Mouse (Mus musculus): ENCODE results near the gene Rtca. TPM values are rescaled to one million over a fixed set of nuclear protein-coding genes. Genes with fewer than 3 reads are reported as not detected.

Gene Rtca
- polyA plus RNA-seq, 1 experiment from 2014 or later, result 129 TPM

GRCm38 (mm10) chr3:116520141-116520761 is 12.2 kb upstream of the Rtca start:
- ATAC-seq (ENCODE audit: low FRiP score) (no peak), DNase-seq (ENCODE audit: low spot score, missing footprints) (no peak)
- no peaks in the 10 kb centered on the region for H3K27me3 ChIP-seq (ENCODE audit: control insufficient read depth, insufficient read depth, low read length)
- H3K36me3 ChIP-seq (ENCODE audit: control insufficient read depth, insufficient read depth, low read length), result no peaks in the 10 kb centered on the region
- no peak overlapping the region for H3K4me2 ChIP-seq
- no peaks in the 10 kb centered on the region for H3K9me3 ChIP-seq (ENCODE audit: control insufficient read depth, low read length)
- 82% methylated on average over 12 of the region's 12 CpGs for WGBS
- no peak overlapping the region for H3K4me3 ChIP-seq (ENCODE audit: low read depth, low read length)
- no peak overlapping the region for H3K9ac ChIP-seq (ENCODE audit: low read length)
- no peaks in the 10 kb centered on the region for H3K4me1 ChIP-seq (ENCODE audit: control insufficient read depth, insufficient read depth, low read length)
- H3K27ac ChIP-seq (ENCODE audit: low read depth, low read length), result no peak overlapping the region

DNA sequence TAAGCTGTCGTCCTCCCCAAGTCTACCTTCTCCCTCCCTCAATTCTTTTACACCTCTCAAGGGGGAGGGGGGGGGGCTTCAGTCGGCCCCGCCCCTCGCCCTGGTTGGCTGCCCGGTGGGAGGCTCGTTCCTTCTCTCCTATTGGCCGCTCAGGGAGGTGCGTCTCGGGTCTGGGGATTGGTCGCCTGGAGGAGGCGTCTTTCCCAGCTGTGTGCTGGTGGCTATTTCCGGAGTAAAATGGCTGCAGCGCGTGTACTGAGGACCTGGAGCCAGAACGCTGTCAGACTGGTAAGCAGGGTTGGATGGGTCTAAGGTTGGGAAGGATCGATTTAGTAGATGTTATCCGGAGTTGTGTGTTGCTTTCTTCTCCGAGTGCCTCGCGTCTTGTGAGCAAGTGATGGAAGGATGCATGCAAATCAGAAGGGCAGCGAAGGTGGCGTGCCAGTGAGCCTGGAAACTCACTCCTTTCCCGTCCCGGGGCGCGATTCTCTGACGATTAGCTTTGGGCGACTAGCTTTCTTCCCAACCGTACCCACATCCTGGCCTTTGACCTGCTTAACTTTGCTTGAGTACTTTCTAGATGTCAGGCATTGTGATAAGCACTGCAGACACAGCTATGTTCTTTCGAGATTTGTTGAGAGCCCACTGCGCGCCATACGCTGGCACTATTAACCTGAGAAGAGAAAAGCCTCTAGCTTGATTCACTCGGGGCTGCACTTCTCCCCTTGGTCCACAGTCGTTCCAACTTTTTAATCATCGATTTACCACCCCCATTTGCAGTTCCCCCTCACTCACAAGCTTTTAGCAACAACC is 5.1 kb upstream of the Rtca start, which contains the start of gene Dbt:
Gene Dbt, plus strand, starts transcription at position 167 of the 813 bp plus-strand sequence.
- peak; percentile 96 for ATAC-seq (ENCODE audit: low FRiP score)
- H3K4me3 ChIP-seq (ENCODE audit: low read depth, low read length), result peak within 1 kb of the TSS; percentile 67
- peak within 1 kb of the TSS; percentile 74 for H3K9ac ChIP-seq (ENCODE audit: low read length)
- no peaks in the 10 kb centered on the region for H3K9me3 ChIP-seq (ENCODE audit: control insufficient read depth, low read length)
- no peaks in the 10 kb centered on the region for H3K27me3 ChIP-seq (ENCODE audit: control insufficient read depth, insufficient read depth, low read length)
- DNase-seq (ENCODE audit: low spot score, missing footprints), result peak; percentile 97
- under 1% methylated on average over 36 of the region's 36 CpGs for WGBS
- no peak within 1 kb of the TSS for H3K27ac ChIP-seq (ENCODE audit: low read depth, low read length)
- peak within 1 kb of the TSS; percentile 55 for H3K4me2 ChIP-seq
- no peaks in the 10 kb centered on the region for H3K36me3 ChIP-seq (ENCODE audit: control insufficient read depth, insufficient read depth, low read length)
- H3K4me1 ChIP-seq (ENCODE audit: control insufficient read depth, insufficient read depth, low read length), result peaks cover 6% of the 10 kb centered on the region

DNA sequence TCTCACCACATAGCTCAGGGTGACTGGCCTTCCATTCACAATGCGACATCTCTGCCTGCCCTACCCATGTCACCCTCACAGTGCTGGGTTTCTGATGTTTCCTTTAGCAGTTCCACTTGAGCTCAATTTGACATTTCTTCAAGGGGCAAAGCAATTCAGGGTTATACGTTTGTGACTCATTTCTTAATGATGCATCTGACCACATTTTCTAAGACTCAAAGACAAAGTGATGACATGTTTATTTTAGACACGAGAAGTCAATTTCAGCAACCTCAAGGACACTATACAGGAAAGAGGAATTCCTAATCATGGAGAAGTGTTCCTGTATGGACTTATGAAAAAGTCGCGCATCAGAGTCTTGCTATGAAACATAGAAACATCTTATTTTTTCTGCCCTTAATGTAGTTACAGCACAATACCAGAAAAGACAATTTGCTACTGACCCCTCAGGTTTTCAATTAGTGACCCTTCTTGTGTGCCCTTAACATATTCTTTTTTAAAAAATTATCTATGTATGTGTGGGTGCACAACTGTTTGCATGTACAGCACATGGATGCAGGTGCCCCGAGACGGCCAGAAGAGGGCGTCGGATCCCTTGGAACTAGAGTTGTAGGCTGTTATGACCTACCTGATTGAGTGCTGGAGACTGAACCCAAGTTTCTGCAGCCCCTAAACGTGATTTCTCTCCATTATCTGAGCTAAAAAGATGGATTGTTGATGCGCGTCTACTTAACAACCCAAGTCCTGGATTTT is 4.3 kb upstream of the Rtca start:
- ATAC-seq (ENCODE audit: low FRiP score), result peak; percentile 38
- WGBS, result 41% methylated on average over 12 of the region's 12 CpGs
- Histone ChIP-seq H3K9me3 (ENCODE audit: control insufficient read depth, low read length) (no peaks in the 10 kb centered on the region), H3K4me1 (ENCODE audit: control insufficient read depth, insufficient read depth, low read length) (peaks cover 6% of the 10 kb centered on the region), H3K27ac (ENCODE audit: low read depth, low read length) (no peak overlapping the region), H3K36me3 (ENCODE audit: control insufficient read depth, insufficient read depth, low read length) (no peaks in the 10 kb centered on the region), H3K4me2 (peak overlapping the region; percentile 55), H3K27me3 (ENCODE audit: control insufficient read depth, insufficient read depth, low read length) (no peaks in the 10 kb centered on the region), H3K4me3 (ENCODE audit: low read depth, low read length) (peak overlapping the region; percentile 67), H3K9ac (ENCODE audit: low read length) (no peak overlapping the region)
- no peak for DNase-seq (ENCODE audit: low spot score, missing footprints)

DNA sequence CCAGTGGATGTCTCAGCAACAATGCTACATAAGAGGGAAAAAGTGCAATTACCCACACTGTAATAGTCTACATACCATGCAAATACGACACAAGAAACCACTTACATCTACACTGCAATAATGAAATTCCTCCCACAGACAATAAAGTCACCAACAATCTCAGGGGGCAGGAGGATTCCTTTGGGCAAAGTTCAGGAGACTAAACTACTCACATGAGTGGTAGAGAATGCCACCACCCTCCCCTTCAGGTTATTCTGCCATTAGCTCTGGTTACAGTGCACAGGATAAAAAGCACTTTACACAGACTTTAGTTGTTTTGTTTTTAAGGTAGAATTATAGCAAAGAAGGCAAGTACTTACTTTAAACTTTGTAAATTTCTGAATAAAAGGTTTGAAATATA is 12.3 kb downstream of the Rtca start:
- Histone ChIP-seq H3K36me3 (ENCODE audit: control insufficient read depth, insufficient read depth, low read length) (peaks cover 28% of the 10 kb centered on the region), H3K9me3 (ENCODE audit: control insufficient read depth, low read length) (no peaks in the 10 kb centered on the region), H3K4me1 (ENCODE audit: control insufficient read depth, insufficient read depth, low read length) (no peaks in the 10 kb centered on the region), H3K9ac (ENCODE audit: low read length) (no peak overlapping the region), H3K4me2 (no peak overlapping the region), H3K27me3 (ENCODE audit: control insufficient read depth, insufficient read depth, low read length) (no peaks in the 10 kb centered on the region), H3K4me3 (ENCODE audit: low read depth, low read length) (no peak overlapping the region), H3K27ac (ENCODE audit: low read depth, low read length) (no peak overlapping the region)
- ATAC-seq (ENCODE audit: low FRiP score) (no peak), DNase-seq (ENCODE audit: low spot score, missing footprints) (no peak)
- 93% methylated on average over 1 of the region's 1 CpGs for WGBS

- no peak overlapping the region for H3K9ac ChIP-seq (ENCODE audit: low read length)
- no peaks in the 10 kb centered on the region for H3K4me1 ChIP-seq (ENCODE audit: control insufficient read depth, insufficient read depth, low read length)
- DNase-seq (ENCODE audit: low spot score, missing footprints), result no peak
- no peaks in the 10 kb centered on the region for H3K27me3 ChIP-seq (ENCODE audit: control insufficient read depth, insufficient read depth, low read length)
- H3K9me3 ChIP-seq (ENCODE audit: control insufficient read depth, low read length), result no peaks in the 10 kb centered on the region
- WGBS, result 68% methylated on average over 5 of the region's 5 CpGs
- no peak overlapping the region for H3K27ac ChIP-seq (ENCODE audit: low read depth, low read length)
- peaks cover 20% of the 10 kb centered on the region for H3K36me3 ChIP-seq (ENCODE audit: control insufficient read depth, insufficient read depth, low read length)
- H3K4me3 ChIP-seq (ENCODE audit: low read depth, low read length), result no peak overlapping the region
- H3K4me2 ChIP-seq, result no peak overlapping the region
- ATAC-seq (ENCODE audit: low FRiP score), result no peak
Observed at GRCm38 (mm10) chr3:116493658-116494057, 14.3 kb downstream of the Rtca start.

DNA sequence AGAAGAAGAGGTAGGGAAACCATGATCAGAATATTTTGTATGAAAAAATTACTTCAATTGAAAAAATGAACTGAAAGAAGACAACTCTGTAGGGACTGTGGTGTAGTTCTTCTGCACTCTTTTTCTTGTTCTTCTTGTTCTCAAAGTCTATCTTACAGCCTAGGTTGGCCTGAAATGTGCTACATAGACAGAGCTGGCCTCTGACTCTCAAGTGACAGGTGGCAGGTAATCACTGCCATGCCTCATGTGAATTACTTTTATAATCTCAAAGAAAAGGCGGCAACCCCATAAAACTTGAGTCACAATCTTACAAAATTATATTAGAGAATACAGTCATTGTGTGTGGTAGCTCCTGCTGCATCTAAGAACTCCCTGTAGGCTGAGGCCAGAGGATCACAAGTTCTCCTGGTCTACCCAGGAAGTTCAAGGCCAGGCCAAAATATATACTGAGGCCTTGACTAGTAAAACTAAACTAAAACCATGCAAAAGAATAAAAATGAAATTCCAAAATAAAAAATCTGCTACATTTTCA is 16.0 kb downstream of the Rtca start:
- Histone ChIP-seq H3K4me1 (ENCODE audit: control insufficient read depth, insufficient read depth, low read length) (no peaks in the 10 kb centered on the region), H3K27me3 (ENCODE audit: control insufficient read depth, insufficient read depth, low read length) (no peaks in the 10 kb centered on the region), H3K9me3 (ENCODE audit: control insufficient read depth, low read length) (no peaks in the 10 kb centered on the region), H3K4me3 (ENCODE audit: low read depth, low read length) (no peak overlapping the region), H3K27ac (ENCODE audit: low read depth, low read length) (no peak overlapping the region), H3K9ac (ENCODE audit: low read length) (no peak overlapping the region), H3K36me3 (ENCODE audit: control insufficient read depth, insufficient read depth, low read length) (peaks cover 16% of the 10 kb centered on the region), H3K4me2 (no peak overlapping the region)
- no peak for ATAC-seq (ENCODE audit: low FRiP score)
- WGBS, result 87% methylated on average over 1 of the region's 1 CpGs
- DNase-seq (ENCODE audit: low spot score, missing footprints), result no peak

GRCm38 (mm10) chr3:116490920-116491319 is 17.1 kb downstream of the Rtca start:
- 93% methylated on average over 5 of the region's 5 CpGs for whole genome bisulfite sequencing
- DNase-seq (ENCODE audit: low spot score, missing footprints) (no peak), ATAC-seq (ENCODE audit: low FRiP score) (no peak)
- H3K9me3 ChIP-seq (ENCODE audit: control insufficient read depth, low read length), result no peaks in the 10 kb centered on the region
- H3K27me3 ChIP-seq (ENCODE audit: control insufficient read depth, insufficient read depth, low read length), result no peaks in the 10 kb centered on the region
- peaks cover 16% of the 10 kb centered on the region for H3K36me3 ChIP-seq (ENCODE audit: control insufficient read depth, insufficient read depth, low read length)
- H3K27ac ChIP-seq (ENCODE audit: low read depth, low read length), result no peak overlapping the region
- no peaks in the 10 kb centered on the region for H3K4me1 ChIP-seq (ENCODE audit: control insufficient read depth, insufficient read depth, low read length)
- H3K9ac ChIP-seq (ENCODE audit: low read length), result no peak overlapping the region
- no peak overlapping the region for H3K4me2 ChIP-seq
- H3K4me3 ChIP-seq (ENCODE audit: low read depth, low read length), result no peak overlapping the region

GRCm38 (mm10) chr3:116483271-116483670 is 24.7 kb downstream of the Rtca start:
- ATAC-seq (ENCODE audit: low FRiP score) (no peak), DNase-seq (ENCODE audit: low spot score, missing footprints) (no peak)
- Histone ChIP-seq H3K9ac (ENCODE audit: low read length) (no peak overlapping the region), H3K4me3 (ENCODE audit: low read depth, low read length) (no peak overlapping the region), H3K4me2 (no peak overlapping the region), H3K27ac (ENCODE audit: low read depth, low read length) (no peak overlapping the region), H3K9me3 (ENCODE audit: control insufficient read depth, low read length) (no peaks in the 10 kb centered on the region), H3K36me3 (ENCODE audit: control insufficient read depth, insufficient read depth, low read length) (peaks cover 6% of the 10 kb centered on the region; the same call in 1 of the 2 replicates), H3K4me1 (ENCODE audit: control insufficient read depth, insufficient read depth, low read length) (no peaks in the 10 kb centered on the region), H3K27me3 (ENCODE audit: control insufficient read depth, insufficient read depth, low read length) (no peaks in the 10 kb centered on the region)
- WGBS, result 84% methylated on average over 4 of the region's 4 CpGs

Measured in midbrain, embryonic 11.5 days (tissue).